8 mouse cellular contexts compared by ENCODE assay signal in the genomic region with DNA sequence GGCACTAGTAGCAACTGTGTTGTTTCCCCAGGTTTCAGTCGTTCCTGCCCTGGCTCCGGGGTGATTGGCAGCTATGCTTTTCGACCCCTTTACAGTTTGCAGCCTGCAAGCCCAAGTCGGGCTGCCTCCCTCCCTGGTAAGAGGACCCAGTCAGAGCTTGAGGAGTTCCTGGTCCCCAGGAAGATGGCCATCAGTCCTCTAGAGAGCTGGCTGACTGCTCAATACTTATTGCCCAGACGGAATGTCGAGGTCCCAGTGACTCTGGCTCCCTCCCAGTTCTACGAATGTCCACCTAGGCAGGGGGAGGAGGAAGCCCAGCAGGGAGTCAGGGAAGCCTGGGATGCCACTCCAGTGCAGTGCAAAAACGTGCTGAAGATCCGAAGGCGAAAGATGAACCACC. TPM values are rescaled to one million over a fixed set of nuclear protein-coding genes. Genes with fewer than 3 reads are reported as not detected.
A peak's percentile ranks its signal among the peaks of the same experiment; 100 is the strongest.
DNase-seq lines count a peak whose midpoint lies in the region; ATAC-seq lines count a peak whose summit lies in the region.

No protein-coding gene starts in this region.

- DNase-seq in gastrocnemius, postnatal 14 days: peak; percentile 9
- DNase-seq in gastrocnemius, postnatal 36 days: no peak
- DNase-seq in thymus, postnatal 4 days: peak; percentile 29
- no peak for DNase-seq in thymus, postnatal 10 days (ENCODE audit: low spot score in 2 of 2)
- no peak for DNase-seq in liver, embryonic 13.5 days
- no peak for DNase-seq in ovary, postnatal 36 days (ENCODE audit: low spot score)
- DNase-seq in adrenal gland, postnatal 4 days (ENCODE audit: low spot score in 2 of 2): no peak

- H3K9ac ChIP-seq in liver, embryonic 13.5 days: peak overlapping the region; percentile 94

- no peak for ATAC-seq in liver, embryonic 13.5 days (ENCODE audit: low read depth)
- no peak for ATAC-seq in CD4-positive, CD25-positive, alpha-beta regulatory T cell, adult 4 months

- H3K9me3 ChIP-seq in liver, embryonic 13.5 days (replicated peaks): no peaks in the 10 kb centered on the region

- peak overlapping the region; percentile 89 for H3K27ac ChIP-seq in liver, embryonic 13.5 days

- intact Hi-C loops in gastrocnemius, postnatal 14 days (cut with DNase I; ENCODE audit: low total_unique reads): no loop called here
- intact Hi-C loops in gastrocnemius, postnatal 36 days (cut with DNase I): no loop called here

- H3K4me1 ChIP-seq in liver, embryonic 13.5 days (replicated peaks): peaks cover 32% of the 10 kb centered on the region

- 49% methylated on average over 10 of the region's 10 CpGs for WGBS in liver, embryonic 13.5 days (ENCODE audit: insufficient replicate concordance)

- peak overlapping the region; percentile 92 for H3K4me2 ChIP-seq in liver, embryonic 13.5 days

- H3K36me3 ChIP-seq in liver, embryonic 13.5 days: peaks cover 26% of the 10 kb centered on the region

- H3K27me3 ChIP-seq in liver, embryonic 13.5 days: no peaks in the 10 kb centered on the region

- peak overlapping the region; percentile 94 for H3K4me3 ChIP-seq in liver, embryonic 13.5 days (replicated peaks)

RNA-seq across cellular contexts. Expression of gene Aurkaip1, which starts 1.2 kb away (rescaled TPM):
- 10 to 100 TPM; 78.8 to 80.8 TPM for total RNA-seq in gastrocnemius, postnatal 14 days (2021)
- total RNA-seq in gastrocnemius, postnatal 36 days (2021): 10 to 100 TPM; 67.3 to 73.1 TPM
- polyA plus RNA-seq in liver, embryonic 13.5 days (2015; fragmentation: Nextera tagmentation; extraction: Ambion mirVana): 147 and 148 TPM in 2 replicates
- 100 to 1,000 TPM; 123 to 129 TPM for total RNA-seq in adrenal gland, postnatal 4 days (2021)
- polyA plus RNA-seq in CD4-positive, CD25-positive, alpha-beta regulatory T cell, adult 4 months (2017; shearing (Covaris generic)): 100 to 1,000 TPM; 167 to 217 TPM

RNA-seq across cellular contexts. Expression of gene Mxra8, which starts 7.2 kb away (rescaled TPM):
- 10 to 100 TPM; 75.4 to 79.4 TPM for total RNA-seq in gastrocnemius, postnatal 14 days (2021)
- total RNA-seq in gastrocnemius, postnatal 36 days (2021): 10 to 100 TPM; 29.9 to 32.7 TPM
- 5.6 and 6.8 TPM in 2 replicates for polyA plus RNA-seq in liver, embryonic 13.5 days (2015; fragmentation: Nextera tagmentation; extraction: Ambion mirVana)
- 10 to 100 TPM; 86.3 to 93.5 TPM for total RNA-seq in adrenal gland, postnatal 4 days (2021)
- 1 to 10 TPM; 2.1 to 2.3 TPM for polyA plus RNA-seq in CD4-positive, CD25-positive, alpha-beta regulatory T cell, adult 4 months (2017; shearing (Covaris generic))

RNA-seq across cellular contexts. Expression of gene Dvl1, which starts 14.9 kb away (rescaled TPM):
- total RNA-seq in gastrocnemius, postnatal 14 days (2021): 10 to 100 TPM; 88.6 to 89.4 TPM
- total RNA-seq in gastrocnemius, postnatal 36 days (2021): 100 to 1,000 TPM; 104 to 110 TPM
- 1.8 and 2.4 TPM in 2 replicates for polyA plus RNA-seq in liver, embryonic 13.5 days (2015; fragmentation: Nextera tagmentation; extraction: Ambion mirVana)
- total RNA-seq in adrenal gland, postnatal 4 days (2021): 10 to 100 TPM; 53.5 to 53.8 TPM
- polyA plus RNA-seq in CD4-positive, CD25-positive, alpha-beta regulatory T cell, adult 4 months (2017; shearing (Covaris generic)): 1 to 10 TPM; 2.2 to 4.7 TPM

RNA-seq across cellular contexts. Expression of gene Ccnl2, which starts 20.0 kb away (rescaled TPM):
- total RNA-seq in gastrocnemius, postnatal 14 days (2021): 10 to 100 TPM; 20.6 to 29.0 TPM
- 10 to 100 TPM; 19.7 to 23.7 TPM for total RNA-seq in gastrocnemius, postnatal 36 days (2021)
- 62.9 and 68.8 TPM in 2 replicates for polyA plus RNA-seq in liver, embryonic 13.5 days (2015; fragmentation: Nextera tagmentation; extraction: Ambion mirVana)
- total RNA-seq in adrenal gland, postnatal 4 days (2021): 100 to 1,000 TPM; 153 to 155 TPM
- polyA plus RNA-seq in CD4-positive, CD25-positive, alpha-beta regulatory T cell, adult 4 months (2017; shearing (Covaris generic)): 100 to 1,000 TPM in 1 of 2 experiments, 10 to 100 TPM in 1; 99.1 to 124 TPM

RNA-seq across cellular contexts. Expression of gene Mrpl20, which starts 29.6 kb away (rescaled TPM):
- 10 to 100 TPM; 45.4 to 48.3 TPM for total RNA-seq in gastrocnemius, postnatal 14 days (2021)
- 10 to 100 TPM; 38.3 to 49.1 TPM for total RNA-seq in gastrocnemius, postnatal 36 days (2021)
- 225 and 227 TPM in 2 replicates for polyA plus RNA-seq in liver, embryonic 13.5 days (2015; fragmentation: Nextera tagmentation; extraction: Ambion mirVana)
- total RNA-seq in adrenal gland, postnatal 4 days (2021): 100 to 1,000 TPM; 110 to 122 TPM
- 100 to 1,000 TPM; 117 to 130 TPM for polyA plus RNA-seq in CD4-positive, CD25-positive, alpha-beta regulatory T cell, adult 4 months (2017; shearing (Covaris generic))

Comparison
In these comparisons a context has a peak if more than half of its experiments do, and no peak if none do; other contexts are left out.
1. DNase-seq: peak in gastrocnemius, postnatal 14 days (single experiment) and thymus, postnatal 4 days (single experiment); none in gastrocnemius, postnatal 36 days (0 of 2), thymus, postnatal 10 days (0 of 2), liver, embryonic 13.5 days (single experiment), ovary, postnatal 36 days (single experiment) and adrenal gland, postnatal 4 days (0 of 2).